Mouse (Mus musculus) stomach, embryonic 16.5 days (tissue): ENCODE results near the gene Rprml. TPM values are rescaled to one million over a fixed set of nuclear protein-coding genes. Genes with fewer than 3 reads are reported as not detected.
A peak's percentile ranks its signal among the peaks of the same experiment; 100 is the strongest.

Experiments used
- ATAC-seq: fragments of 200-750 bp; cut with Nextera tagmentation; 2 replicates; pipeline ENCODE4 v1.8.0; 2017; ENCODE audit warnings: moderate number of reproducible peaks, moderate TSS enrichment; ENCODE audit not compliant: insufficient read depth, low FRiP score
- H3K27ac ChIP-seq: fragments of 300-500 bp; sonication (generic); 2 replicates; pipeline ENCODE4 v1.5.1; 2014; ENCODE audit warnings: low read length
- H3K27me3 ChIP-seq: fragments of 300-500 bp; sonication (generic); 2 replicates; pipeline ENCODE4 v1.6.1; 2014; ENCODE audit warnings: low read length, control low read depth, mixed read lengths; ENCODE audit not compliant: control insufficient read depth, insufficient read depth
- H3K36me3 ChIP-seq: fragments of 300-500 bp; sonication (generic); 2 replicates; pipeline ENCODE4 v1.6.1; 2014; ENCODE audit warnings: low read length; ENCODE audit not compliant: control insufficient read depth, insufficient read depth
- H3K4me1 ChIP-seq: fragments of 300-500 bp; sonication (generic); 2 replicates; pipeline ENCODE4 v1.6.1; 2014; ENCODE audit warnings: low read length, control low read depth, mixed read lengths; ENCODE audit not compliant: control insufficient read depth, insufficient read depth
- H3K4me2 ChIP-seq: fragments of 300-500 bp; sonication (generic); 2 replicates; pipeline ENCODE4 v1.6.1; 2014; ENCODE audit warnings: low read depth, low read length, mixed read lengths
- H3K4me3 ChIP-seq: fragments of 300-500 bp; sonication (generic); replicated peaks from 2 replicates; pipeline ENCODE4 v1.5.1; 2014; ENCODE audit warnings: mild to moderate bottlenecking, low read length
- H3K9ac ChIP-seq: fragments of 300-500 bp; sonication (generic); 2 replicates; pipeline ENCODE4 v1.6.1; 2014; ENCODE audit warnings: low read length
- H3K9me3 ChIP-seq: fragments of 300-500 bp; sonication (generic); replicated peaks from 2 replicates; pipeline ENCODE4 v1.6.1; 2016; ENCODE audit warnings: low read length, control low read depth; ENCODE audit not compliant: control insufficient read depth
- WGBS: fragments of 180-500 bp; shearing (Covaris S2); extraction: QIAGEN DNeasy Blood & Tissue Kit; methylation state at CpG from one replicate; pipeline ENCODE4 v1.1.7; 2014; 5-methylcytosine and 5-hydroxymethylcytosine counted together
- polyA plus RNA-seq: library from polyadenylated mRNA; unstranded; fragments of >200 nt; fragmentation: Nextera tagmentation; extraction: Ambion mirVana; gene quantifications from 2 replicates; pipeline ENCODE4 v1.2.1, GENCODE M21; 2015

The Rprml gene
- polyA plus RNA-seq, 1 experiment from 2014 or later = not detected

DNA sequence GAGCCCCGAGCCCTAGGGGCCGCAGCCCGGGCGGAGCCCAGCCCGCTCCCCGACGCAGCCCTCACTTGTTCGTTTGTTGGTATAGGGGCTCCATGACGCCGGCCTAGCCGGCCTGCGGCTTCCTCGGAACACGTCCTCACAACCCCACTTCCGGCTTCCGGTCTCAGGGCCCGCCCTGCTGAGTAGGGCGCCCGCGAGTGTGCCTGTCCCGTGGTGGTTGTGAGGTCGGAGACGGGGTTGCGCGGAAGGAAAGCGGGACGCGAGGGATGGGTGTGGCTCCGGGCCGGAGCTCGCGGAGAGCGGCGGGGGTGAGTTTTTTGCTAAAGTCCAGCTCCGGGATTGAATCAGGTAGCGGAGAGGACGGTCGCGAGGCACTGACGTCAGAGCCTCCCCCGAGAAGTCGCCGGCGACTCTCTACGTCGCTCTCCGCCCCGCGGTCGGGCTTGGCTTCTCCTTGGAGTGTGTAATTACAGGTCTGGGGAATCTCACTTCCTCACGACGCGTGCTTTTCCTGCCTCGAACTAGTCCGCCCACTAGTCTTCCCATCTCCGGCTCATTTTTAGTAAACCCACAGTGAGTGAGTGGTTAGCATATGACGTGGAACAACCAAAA lies 48.3 kb downstream of the Rprml start, which contains the start of gene Gosr2:
TSS of gene Gosr2 (minus strand) at position 334 of the 612 bp plus-strand sequence.
- Histone ChIP-seq H3K27ac (peak within 1 kb of the TSS; percentile 99), H3K36me3 (no peaks in the 10 kb centered on the region), H3K9me3 (no peaks in the 10 kb centered on the region), H3K4me3 (peak within 1 kb of the TSS; percentile 80), H3K9ac (peak within 1 kb of the TSS; percentile 92), H3K4me1 (no peaks in the 10 kb centered on the region; the same call in 1 of the 2 replicates), H3K27me3 (no peaks in the 10 kb centered on the region), H3K4me2 (peak within 1 kb of the TSS; percentile 68)
- ATAC-seq = peak; percentile 96
- under 1% methylated on average over 57 of the region's 57 CpGs for WGBS

DNA sequence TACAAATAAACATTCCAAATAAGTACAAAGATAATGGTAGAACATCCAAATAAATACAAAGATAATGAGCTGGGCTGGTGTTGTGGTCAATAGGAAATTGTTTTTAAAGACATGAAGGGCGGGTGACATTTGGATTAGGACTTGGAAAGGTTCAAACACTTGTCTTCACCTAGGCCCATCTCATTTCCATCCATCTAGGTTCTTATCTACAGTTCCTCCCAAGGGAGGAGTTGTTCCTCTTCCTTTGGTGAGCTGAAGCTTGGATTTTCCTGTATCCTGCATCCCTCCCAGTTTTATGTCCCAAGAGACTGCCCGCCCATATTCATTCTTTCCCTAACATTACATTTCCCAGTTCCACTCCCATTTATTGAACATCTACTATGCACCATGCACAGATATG lies 48.9 kb downstream of the Rprml start:
- Histone ChIP-seq H3K4me1 (no peaks in the 10 kb centered on the region; the same call in 1 of the 2 replicates), H3K4me2 (peak overlapping the region; percentile 68), H3K4me3 (peak overlapping the region; percentile 80), H3K27me3 (no peaks in the 10 kb centered on the region), H3K9me3 (no peaks in the 10 kb centered on the region), H3K36me3 (no peaks in the 10 kb centered on the region), H3K27ac (peak overlapping the region; percentile 99), H3K9ac (peak overlapping the region; percentile 92)
- 64% methylated on average over 2 of the region's 2 CpGs for WGBS
- no peak for ATAC-seq

Other genes starting within 250 kb of the Rprml start
- gene Plekhm1, start 236.9 kb upstream of the Rprml start, polyA plus RNA-seq = 7.5 and 8.5 TPM in 2 replicates
- gene Lrrc37a, start 145.0 kb upstream of the Rprml start, polyA plus RNA-seq = not detected in 2 replicates
- not detected in 2 replicates for gene Gm884, start 28.4 kb upstream of the Rprml start, polyA plus RNA-seq
- gene Lyzl6, start 10.7 kb upstream of the Rprml start, polyA plus RNA-seq = not detected in 2 replicates
- 75.1 and 78.1 TPM in 2 replicates for gene Gosr2, start 48.3 kb downstream of the Rprml start, polyA plus RNA-seq
- gene Wnt9b, start 100.3 kb downstream of the Rprml start, polyA plus RNA-seq = 0.05 and 0.06 TPM in 2 replicates
- gene Wnt3, start 124.6 kb downstream of the Rprml start, polyA plus RNA-seq = 0.06 and 0.16 TPM in 2 replicates